Mouse (Mus musculus): Measurements from ENCODE around the gene Zfp292.

Zfp292 gene

GRCm38 (mm10) chr4:34796294-34796693 is 86.5 kb downstream of the Zfp292 start:
- no peak for DNase-seq

- DNase-seq, result no peak
Observed at GRCm38 (mm10) chr4:34786476-34786875, 96.3 kb downstream of the Zfp292 start.

- no peak for DNase-seq
Observed at GRCm38 (mm10) chr4:34785646-34786045, 97.1 kb downstream of the Zfp292 start.

GRCm38 (mm10) chr4:34784865-34785264 is 97.9 kb downstream of the Zfp292 start:
- no peak for DNase-seq

- no peak for DNase-seq
Observed at GRCm38 (mm10) chr4:34782730-34783129, 100.0 kb downstream of the Zfp292 start.

- DNase-seq, result peak; percentile 89 to 95
Observed at GRCm38 (mm10) chr4:34777677-34778527, 104.9 kb downstream of the Zfp292 start, which contains the start of gene Smim8. TSS of gene Smim8 (minus strand) at chr4:34778423.

GRCm38 (mm10) chr4:34771652-34772371 is 110.9 kb downstream of the Zfp292 start:
- no peak for DNase-seq

- DNase-seq, result no peak
Observed at GRCm38 (mm10) chr4:34756163-34756562, 126.6 kb downstream of the Zfp292 start, which contains the start of gene Gm136. TSS of gene Gm136 (minus strand) at chr4:34756263.
